Mouse (Mus musculus): ENCODE measurements around the gene Syp. TPM values are rescaled to one million over a fixed set of nuclear protein-coding genes. Genes with fewer than 3 reads are reported as not detected.

Syp gene
- total RNA-seq, 2 experiments from 2014 or later, result 1,783 to 1,871 TPM

Other genes with a start within 250 kb of the Syp start
- gene Foxp3, start 64.8 kb upstream of the Syp start, total RNA-seq (2021), result not detected
- 10 to 100 TPM; 20.0 to 22.5 TPM for gene Ppp1r3f, start 64.2 kb upstream of the Syp start, total RNA-seq (2021)
- 10 to 100 TPM; 23.7 to 24.5 TPM for gene Ccdc22, start 33.0 kb upstream of the Syp start, total RNA-seq (2021)
- gene Cacna1f, start 31.4 kb upstream of the Syp start, total RNA-seq (2021), result not detected
- gene Prickle3, start 18.8 kb downstream of the Syp start, total RNA-seq (2021), result 1 to 10 TPM; 1.5 TPM
- gene Plp2, start 32.9 kb downstream of the Syp start, total RNA-seq (2021), result 1 to 10 TPM; 3.9 to 5.1 TPM
- under 1 TPM in 1 of 2 experiments, not detected in 1; 0.41 TPM for gene Magix, start 42.8 kb downstream of the Syp start, total RNA-seq (2021)
- 10 to 100 TPM; 36.5 to 37.4 TPM for gene Gpkow, start 58.7 kb downstream of the Syp start, total RNA-seq (2021)
- 10 to 100 TPM; 61.6 to 67.4 TPM for gene Wdr45, start 75.9 kb downstream of the Syp start, total RNA-seq (2021)
- under 1 TPM in 1 of 2 experiments, not detected in 1; 0.41 TPM for gene Gm45208, start 83.8 kb downstream of the Syp start, total RNA-seq (2021)
- gene Praf2, start 90.0 kb downstream of the Syp start, total RNA-seq (2021), result 100 to 1,000 TPM in 1 of 2 experiments, 10 to 100 TPM in 1; 97.3 to 100 TPM
- gene Ccdc120, start 112.4 kb downstream of the Syp start, total RNA-seq (2021), result 10 to 100 TPM; 17.6 to 21.5 TPM
- 10 to 100 TPM; 33.7 to 38.7 TPM for gene Tfe3, start 124.1 kb downstream of the Syp start, total RNA-seq (2021)
- gene Gripap1, start 151.3 kb downstream of the Syp start, total RNA-seq (2021), result 100 to 1,000 TPM in 1 of 2 experiments, 10 to 100 TPM in 1; 95.3 to 105 TPM
- gene Kcnd1, start 183.8 kb downstream of the Syp start, total RNA-seq (2021), result 1 to 10 TPM; 7.0 to 8.9 TPM
- gene Otud5, start 202.9 kb downstream of the Syp start, total RNA-seq (2021), result 10 to 100 TPM; 75.3 to 87.4 TPM
- gene Pim2, start 239.8 kb downstream of the Syp start, total RNA-seq (2021), result 10 to 100 TPM; 49.3 to 58.8 TPM
- gene Slc35a2, start 245.6 kb downstream of the Syp start, total RNA-seq (2021), result 10 to 100 TPM; 38.9 to 45.9 TPM